Mouse (Mus musculus) kidney, adult 8-10 months (tissue): ENCODE measurements at regions not wholly inside any gene's neighbourhood (a gene's known extent, or its start where the extent isn't known, plus 50 kb on each side); places are given as distances from the start of the nearest gene placed in this dataset.

Experiments
- DNase-seq, 2 experiments: peaks; one replicate each; pipeline ENCODE4 v3.0.0; 2022

DNA sequence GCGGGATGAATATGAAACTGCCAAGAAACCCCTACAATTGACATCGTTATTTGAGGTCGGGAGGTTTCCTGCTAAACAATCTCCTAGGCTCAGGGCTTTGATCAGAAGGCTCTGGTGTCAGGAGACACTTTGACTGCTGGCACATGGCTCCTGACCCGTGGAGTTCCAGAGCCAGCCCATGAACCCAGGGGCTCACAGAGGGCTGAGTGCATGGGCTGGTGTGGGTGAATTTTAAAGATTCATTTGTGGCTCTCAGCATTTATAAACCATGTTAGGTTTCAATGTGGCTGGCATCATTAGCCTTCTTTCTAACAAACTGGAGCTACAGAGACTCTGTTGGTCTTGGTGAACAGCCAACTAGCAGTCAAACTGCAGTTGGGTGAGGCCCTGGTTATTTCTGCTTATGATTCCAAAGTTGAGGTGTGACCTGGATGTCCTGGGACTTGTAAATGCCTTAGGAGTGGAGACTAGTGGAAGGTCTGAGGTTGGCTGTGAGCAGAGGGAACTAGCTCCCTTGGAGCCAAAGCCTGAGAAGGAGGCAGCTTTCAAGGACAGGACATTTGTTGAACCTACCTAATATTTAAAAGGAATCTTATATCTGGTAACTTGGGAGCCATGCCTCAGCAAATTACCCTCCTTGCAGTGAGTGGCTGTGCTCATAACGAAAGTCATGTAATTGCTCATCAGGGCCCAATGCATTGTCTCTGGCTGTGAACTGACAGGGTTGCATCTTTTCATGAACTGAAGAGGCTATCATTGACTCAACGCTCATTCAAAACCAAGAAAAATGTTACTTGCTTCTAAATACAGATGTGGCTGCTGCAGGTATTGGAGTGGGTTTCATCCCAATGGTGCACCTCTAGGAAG is 108.0 kb upstream of the Mki67 start:
- no peak for DNase-seq

DNA sequence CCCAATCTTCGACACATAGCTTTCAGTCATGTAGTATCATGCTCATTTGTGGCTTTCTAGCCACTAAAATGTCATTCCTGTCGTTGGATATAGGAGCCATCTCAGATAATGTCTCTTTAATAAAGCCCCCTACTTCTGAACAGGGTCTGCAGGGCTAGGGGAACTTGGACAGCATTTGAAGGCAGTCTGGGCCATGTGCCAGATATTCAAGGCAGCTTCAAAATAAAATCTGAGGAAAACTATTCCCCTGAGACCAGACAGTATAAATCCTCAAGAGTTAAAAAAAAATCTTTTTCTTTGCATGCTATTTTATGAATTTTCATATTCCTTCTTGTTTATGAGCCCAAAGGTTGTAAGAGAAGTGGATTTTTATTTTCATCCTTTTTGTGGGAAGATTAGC is 113.1 kb upstream of the Mki67 start:
- DNase-seq: no peak

DNA sequence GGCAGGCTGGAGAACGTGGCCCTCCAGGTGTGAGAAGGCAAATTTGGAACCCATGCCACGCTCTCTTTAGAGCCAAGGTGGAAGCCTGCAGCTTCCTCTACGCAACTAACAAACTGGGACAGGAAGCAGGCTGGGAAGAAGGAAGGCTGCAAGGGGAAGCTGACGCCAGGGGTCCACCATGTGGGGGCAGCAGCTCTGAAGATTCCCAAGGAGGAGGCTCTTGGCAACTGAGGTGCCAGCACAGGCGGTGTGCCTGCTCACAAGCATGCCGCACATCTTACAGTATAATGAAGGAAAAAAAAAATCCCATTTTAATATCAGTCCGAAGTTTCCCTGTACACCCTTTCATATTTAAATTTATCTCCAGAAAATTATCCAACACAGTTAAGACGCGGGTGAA is 117.3 kb upstream of the Mki67 start:
- no peak for DNase-seq

DNA sequence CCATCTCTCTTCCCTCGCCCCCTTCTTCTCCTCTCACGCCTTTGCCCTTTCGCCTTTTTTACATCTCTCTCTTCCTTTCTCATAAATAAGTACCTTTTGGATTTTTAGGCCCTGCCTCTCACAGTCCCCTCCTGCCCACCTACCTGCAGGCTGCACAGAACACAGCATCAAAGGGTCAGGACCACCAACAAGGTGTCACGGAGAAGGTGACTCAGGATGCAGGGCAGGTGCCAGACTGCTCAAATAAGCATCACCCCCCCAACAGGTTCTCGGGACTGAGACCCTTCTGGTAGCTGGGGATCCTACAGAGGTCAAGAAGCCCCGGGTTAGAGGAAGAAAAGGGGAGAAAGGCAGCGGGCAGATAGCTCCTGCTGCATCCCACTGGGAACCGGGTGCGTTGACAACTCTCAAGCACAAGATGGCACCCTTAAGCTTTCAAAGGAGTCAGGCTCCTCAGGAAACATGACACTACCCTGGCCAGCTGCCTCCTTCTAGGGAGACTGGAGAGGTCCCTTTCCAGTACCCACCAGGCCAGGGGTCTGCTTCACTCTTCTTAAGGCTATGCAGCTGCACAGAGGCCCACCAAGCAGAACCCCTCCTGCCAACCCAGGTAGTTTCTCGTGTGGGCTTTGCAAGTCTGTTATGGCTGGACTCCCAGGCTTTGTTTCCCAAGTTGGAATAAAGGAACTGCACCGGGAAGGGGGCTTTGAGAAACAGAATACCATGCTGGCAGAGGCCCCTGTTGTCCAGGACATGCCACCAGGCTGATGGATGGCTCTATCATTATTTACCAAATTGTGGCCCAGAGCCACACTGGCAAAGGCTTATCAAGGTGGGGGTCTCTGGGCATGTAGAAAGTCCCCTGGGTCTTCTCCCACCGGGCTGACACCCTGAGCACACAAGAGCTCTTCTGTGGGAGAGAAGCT is 120.9 kb upstream of the Mki67 start:
- DNase-seq: peak; percentile 32 to 74

DNA sequence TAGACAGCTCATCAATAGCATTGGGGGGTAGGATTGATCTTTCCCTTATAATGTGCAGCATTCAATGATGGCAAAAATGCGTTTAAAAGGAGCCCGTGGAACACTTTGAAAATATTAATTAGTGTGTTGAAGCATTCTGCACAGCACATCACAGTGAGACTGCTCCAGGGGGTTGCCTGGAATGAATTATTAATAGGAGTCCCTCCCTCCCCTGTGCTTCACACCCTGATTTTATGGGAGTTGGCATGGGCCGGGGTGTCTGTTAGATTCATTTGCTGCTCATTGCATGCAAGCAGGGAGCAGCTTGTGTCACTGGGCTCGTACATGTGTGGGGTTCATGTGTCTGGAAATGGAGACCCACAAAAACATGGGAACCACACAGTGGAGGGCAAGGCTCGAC is 127.9 kb upstream of the Mki67 start:
- DNase-seq: no peak

DNA sequence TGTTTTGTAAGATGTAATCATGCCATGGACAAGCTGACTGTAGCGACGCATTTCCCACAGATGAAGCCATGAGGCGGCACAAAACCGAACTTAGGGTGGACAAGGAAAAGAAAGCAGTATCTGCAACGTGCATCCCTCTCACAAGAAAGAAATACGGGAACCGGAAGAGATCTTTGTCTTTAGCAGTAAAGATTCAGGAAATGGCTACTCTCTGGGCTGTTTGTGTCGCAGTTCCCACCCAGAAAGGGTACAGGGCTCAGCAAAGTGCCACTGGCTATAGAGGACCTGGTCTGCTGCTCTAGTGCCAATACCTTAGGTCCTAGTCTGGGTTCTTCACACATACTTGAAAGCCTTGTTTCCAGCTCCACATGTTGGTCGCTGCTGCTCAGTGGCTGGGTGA is 131.1 kb upstream of the Mki67 start:
- no peak for DNase-seq

DNA sequence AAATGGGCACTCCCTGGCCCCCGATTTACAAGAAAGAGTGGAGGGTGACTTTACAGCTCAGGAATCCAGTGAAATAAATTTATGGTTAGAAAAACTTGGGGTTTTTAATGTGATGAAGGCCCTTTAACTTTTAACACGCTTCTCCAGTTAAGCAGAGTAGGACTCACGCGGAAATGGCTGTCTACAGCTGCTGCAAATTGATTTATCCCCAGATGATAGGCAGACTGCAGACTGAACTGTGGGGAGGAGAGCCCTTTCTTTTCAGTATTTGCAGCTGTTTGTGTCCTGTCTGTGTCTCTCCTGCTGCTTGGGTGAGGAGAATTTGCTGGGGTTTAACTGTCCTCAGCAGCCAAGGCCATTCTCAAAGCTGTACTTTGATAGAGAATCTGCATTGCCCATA is 132.0 kb upstream of the Mki67 start:
- DNase-seq: no peak

DNA sequence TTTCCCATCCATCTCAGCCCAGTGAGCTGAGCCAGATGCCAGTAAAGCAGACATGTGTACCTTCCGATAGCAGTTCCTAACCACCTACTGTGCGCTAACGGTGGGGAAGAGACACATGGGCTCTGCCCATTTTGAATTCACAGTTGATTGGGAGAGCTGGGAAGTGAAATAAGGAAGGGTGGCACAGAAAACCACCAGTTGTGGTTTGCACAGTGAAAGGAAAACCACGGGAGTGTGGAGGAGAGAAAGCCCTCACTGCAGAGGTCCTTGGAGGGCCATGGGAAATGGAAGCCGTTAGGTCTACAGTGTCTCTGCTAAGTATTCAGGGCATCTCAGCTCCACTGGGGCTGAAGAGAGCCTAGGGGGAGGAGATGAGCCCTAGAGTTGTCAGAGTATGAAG is 132.7 kb upstream of the Mki67 start:
- no peak for DNase-seq

DNA sequence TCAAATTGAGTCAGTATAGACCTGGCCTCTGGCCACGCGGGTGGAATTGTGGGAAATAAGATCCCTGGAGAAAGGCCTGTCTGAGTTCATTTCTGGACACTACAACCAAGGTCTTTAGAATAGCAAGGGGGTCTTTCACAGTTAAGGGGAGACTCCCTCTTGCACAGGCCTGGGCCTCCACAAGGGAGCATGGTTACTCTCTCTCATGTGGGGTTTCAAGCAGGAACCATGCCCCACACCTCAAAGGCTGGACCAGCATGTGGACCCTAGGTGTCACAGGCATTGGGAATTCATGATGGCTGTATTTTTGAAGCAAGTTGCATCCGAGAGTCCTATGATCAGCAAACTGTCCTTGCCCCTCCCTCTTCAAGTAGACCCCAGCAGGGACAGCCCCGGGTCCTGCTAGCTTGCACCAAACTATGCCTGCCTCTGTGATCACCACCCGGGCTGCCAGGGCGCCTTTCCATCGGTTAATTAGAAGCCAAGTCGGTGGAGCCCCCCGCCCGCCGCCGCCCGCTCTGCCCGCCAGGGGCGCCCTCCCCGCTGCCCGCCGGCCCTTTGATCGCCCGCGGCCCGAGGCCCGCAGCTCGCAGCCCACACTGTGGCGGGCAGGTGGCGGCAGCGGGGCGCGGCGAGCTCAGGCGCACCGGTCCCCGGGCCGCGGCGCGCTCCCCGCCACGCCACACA is 137.1 kb upstream of the Mki67 start:
- peak; percentile 5 for DNase-seq

DNA sequence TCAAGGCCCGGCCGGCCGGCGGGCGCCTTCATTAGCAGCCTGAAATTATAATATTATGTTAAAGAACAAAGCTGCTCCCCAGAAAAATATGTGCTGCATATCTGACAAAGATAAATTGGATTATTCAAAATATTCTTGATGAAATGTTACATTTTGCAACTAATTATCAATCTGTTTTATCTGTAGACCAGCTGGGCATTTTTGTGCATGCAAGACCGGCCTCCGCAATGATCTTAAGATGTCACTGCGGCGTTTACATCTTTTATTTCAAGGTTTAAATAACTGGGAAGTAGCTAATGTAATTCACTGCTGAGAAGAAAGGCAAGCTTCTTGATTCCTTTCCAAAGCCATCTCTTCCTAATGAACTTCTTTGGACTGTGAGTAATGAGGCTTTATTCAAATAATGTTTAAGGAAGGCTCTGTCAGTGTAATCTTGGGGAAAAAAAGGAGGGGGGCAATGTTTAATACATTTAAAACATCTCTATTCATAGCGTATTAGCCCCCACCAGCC is 137.7 kb upstream of the Mki67 start:
- no peak for DNase-seq

DNA sequence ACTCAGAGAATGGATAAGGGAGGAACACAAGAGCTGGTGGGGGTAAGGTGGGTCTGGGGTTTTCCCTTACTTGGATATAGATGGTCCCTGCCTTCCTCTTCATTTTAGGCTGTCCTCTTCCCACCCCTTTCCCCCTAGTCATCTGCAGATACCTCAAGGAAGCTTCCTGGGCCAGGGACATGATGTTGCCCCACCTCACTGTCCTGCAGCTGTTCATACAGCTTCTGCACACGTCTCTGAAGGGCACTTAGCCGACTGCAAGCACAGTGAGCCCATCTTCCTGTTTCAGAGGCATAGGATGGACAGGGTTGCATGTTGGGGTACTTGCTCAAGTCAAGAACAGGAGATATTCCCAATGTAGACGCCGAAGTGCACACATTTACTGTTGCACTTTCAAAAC is 144.1 kb upstream of the Mki67 start:
- no peak for DNase-seq

DNA sequence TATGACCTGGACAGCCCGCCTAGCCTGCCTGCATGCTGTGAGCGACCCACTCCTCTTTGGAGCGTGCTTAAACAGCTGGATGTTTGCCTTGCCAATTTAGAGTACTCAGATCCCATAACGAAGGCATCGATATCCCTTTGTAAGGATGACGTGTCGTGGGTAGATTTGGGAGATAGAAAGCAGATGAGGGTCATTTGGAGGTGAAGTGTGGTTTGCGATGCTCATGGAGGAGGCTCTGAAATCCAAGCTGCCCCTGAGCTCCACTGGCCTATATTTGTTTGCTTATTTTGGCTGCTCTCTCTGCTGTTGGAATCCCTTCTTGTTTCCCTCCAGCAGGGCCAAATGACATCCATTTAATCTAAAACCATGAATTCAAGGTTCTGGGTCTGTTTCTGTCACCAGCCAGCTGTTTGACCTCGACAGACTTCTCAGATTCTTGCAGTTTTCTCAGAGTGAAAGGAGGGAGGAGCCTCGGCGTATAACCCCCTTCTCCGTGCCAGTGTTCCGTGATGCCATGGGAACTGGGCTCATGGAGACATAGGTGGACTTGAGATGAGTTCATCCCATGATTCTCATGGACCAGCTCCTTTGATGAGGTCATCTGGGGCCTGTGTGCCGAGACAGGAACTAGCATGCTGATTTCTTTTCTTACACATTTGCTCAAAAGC is 144.7 kb upstream of the Mki67 start:
- peak; percentile 5 to 7 for DNase-seq

DNA sequence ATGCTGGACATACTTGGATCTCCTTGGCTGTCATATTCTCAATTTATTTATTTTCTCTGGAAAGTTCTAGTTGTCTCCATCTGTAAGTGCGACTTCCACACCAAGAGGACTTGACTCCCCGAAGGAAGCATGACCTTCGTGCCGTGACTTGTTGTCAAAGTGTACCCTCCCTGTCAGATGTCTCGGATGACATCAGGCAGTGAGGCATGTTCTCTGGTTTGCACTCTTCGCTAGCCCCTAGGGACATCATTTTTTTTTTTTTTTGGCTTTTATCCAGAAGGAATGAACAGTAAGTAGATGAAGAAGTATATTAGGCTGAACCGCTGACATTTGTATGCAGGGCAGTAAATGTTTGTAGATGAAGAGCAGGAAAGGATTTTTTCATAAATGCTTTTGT is 145.2 kb upstream of the Mki67 start:
- peak; percentile 8 to 15 for DNase-seq

DNA sequence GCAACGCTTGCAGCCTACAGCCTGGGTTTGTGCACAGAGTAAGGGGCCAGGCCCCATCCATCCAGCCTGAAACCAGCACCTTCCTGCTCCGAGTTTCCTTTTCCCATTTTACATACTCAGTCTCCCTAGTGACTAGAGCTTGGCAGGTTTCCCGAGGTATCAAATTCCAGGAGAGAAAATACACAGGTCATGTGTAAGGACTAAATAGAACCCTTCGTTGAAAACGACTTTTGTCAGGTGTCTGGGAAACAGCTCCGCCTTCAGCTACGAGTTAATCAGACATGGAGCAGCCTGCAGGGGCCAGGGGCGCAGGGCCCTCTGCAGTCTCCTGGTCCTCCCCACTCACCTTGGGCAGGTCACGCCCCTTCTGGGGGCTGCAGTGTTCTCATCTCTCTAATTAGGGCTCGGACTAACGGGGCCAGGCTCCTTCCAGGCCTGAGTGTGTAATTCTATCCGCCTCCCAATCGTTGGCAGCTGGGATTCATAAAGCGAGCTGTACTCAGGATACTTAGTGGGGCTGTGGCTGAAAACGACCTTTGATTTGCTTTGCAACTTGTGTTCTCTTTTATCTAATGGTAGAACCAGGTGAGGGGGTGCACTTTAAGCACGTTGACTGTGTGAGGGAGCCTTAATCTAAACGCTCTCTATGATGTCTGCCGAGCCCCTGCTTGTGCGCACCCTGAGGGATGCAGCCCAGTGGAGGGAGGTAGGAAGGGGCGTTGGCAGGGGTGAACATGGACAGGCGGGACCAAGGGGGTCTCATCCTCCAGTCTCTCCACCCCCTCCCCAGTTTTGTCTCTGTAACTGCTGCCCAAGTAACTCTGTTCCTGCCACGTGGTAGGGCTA is 147.6 kb upstream of the Mki67 start:
- DNase-seq: peak; percentile 34 to 60

DNA sequence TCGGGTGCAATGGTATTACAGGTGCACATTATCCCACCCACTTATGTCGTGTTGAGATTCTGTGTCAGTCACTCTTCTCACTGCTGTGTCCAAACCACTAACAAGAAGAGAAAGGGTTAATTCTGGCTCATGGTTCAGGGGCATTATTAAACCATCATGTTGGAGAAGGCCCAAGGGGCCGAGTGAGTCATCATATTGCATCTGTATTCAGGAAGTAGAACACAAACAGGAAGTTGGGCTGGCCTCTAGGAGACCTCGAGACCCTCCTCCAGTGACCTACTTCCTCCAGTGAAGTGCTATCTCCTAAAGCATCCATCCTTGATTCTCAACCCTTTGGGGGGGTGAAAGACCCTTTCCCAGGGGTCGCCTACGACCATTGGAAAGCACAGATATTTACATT is 154.8 kb upstream of the Mki67 start:
- DNase-seq: no peak

DNA sequence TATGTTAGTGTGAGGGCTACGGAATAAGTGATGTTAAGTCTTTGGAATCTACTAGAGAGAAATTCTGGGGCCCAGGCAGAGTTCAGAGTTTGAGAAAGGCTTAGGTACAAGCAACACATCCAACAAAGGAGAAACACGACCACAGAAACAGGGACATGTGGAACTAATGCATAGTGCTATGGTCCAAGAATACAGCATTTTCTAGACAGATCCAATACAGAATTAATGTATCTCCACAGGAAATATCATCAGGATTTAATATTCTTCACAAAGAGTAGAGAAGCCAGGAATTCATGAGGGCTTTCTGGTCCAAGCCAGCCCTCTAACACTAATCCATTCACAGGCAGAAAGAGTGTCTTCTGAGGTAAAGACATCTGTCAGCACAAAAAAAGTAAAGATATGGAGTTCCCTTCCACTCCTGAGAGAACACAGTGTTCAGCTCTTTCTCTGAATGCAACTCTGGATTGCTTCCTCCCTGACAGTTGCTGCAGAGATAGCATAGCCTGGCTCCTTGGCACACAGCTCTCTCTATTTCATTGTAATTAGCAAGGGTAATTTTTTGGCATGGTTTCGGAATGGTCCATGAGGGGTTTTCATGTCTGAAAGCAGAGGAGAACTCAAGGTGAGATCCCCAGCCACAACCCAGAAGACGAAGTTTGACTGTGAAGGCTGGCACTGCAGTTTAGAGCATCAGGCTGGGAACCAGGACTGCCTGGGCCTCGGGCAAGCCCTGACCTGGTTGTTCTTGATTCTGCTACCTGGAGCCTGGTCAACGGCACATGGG is 161.1 kb upstream of the Mki67 start:
- DNase-seq: no peak

DNA sequence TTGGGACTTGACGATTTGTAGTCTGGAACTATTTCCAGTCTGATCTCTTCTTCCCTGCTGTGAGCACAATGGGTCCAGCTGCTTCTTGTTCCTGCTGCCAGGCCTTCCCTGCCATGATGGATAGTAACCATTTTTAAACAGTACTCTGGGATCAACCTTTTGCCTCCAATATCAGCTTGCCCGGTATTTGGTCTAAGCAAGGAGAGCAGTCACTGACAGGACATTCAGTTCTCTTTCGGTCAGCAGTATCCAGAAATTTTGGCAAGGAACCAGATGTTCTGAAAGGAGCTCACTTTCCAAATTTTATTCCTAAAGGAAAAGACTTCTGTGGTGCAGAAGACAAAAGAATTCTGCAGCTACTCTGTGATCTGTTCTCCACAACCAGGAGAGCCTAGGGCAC is 162.6 kb upstream of the Mki67 start:
- no peak for DNase-seq

DNA sequence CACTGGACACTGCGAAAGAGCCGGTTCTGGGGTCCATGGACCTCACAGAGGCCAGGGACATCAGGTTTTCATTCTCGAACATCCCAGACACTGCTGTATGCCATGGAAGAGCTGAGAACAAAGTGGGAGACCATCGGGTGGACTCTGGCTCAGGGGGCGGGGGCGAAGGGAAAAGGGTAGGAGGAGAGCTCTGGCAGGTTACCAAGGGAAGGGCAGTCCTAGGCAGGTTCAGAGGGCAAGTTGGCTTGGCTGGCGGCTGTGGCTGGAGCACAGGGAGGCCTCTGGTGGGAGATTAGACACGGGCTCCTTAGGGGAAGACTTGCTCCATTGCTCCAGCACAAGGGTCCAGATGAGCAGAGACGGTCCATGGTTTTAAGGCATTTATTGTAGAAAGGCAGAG is 164.3 kb upstream of the Mki67 start:
- DNase-seq: peak; percentile 12 to 19

DNA sequence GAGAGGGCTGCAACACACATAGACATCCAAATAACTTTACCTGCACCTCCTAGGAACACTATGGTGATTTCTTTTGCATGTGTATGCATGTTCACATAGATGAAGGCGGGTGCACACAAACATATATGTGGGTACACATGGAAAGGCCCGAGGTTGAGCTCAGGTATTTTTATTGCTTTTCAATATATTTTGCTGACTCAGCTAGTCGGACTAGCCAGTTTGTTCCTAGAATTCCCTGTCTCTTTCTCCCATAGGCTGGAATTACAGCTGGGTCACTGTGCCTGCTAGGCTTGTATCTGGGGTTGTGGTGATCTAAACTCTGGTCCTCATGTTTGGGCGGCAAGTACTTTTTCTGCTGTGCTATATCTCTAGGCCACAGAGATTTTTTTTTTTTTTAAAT is 166.1 kb upstream of the Mki67 start:
- no peak for DNase-seq

DNA sequence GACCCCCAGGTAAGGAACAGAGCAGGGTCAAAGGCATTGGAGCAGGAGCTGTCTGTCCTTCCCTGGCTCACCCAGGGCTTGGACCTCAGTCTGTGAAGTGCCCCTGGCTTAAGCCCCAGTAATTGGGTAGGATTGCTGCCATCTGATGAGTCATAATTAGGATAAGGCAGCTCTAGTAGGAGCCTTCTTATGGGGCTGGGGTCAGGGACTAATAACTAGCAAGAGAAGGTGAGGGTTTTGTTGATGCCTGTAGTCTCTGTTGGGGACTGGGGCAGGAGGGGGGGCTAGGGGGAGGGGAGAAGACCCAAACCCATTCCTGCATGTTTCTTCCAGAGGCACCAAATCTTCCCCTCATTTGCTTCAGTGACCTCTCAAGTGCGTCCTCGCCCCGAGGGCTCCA is 172.4 kb upstream of the Mki67 start:
- no peak for DNase-seq
